Mouse (Mus musculus) macrophage (primary cell): ENCODE results near the gene Tfcp2l1. TPM values are rescaled to one million over a fixed set of nuclear protein-coding genes. Genes with fewer than 3 reads are reported as not detected.
"Not testable (repeated sequence)": the region's sequence is repeated elsewhere in the genome, so short reads cannot be mapped to it uniquely, and the experiment has no call there.

Experiments used
- H3K27ac ChIP-seq: fragments of 350-480 bp; formaldehyde crosslinking; 2 replicates; pipeline ENCODE4 v1.9.0; 2021
- H3K36me3 ChIP-seq: fragments of 350-480 bp; formaldehyde crosslinking; 2 replicates; pipeline ENCODE4 v1.9.0; 2021; ENCODE audit errors: inconsistent target
- H3K4me3 ChIP-seq: fragments of 350-480 bp; formaldehyde crosslinking; 2 replicates; pipeline ENCODE4 v1.9.0; 2021; ENCODE audit errors: inconsistent target
- H3K79me2 ChIP-seq: fragments of 350-480 bp; formaldehyde crosslinking; 2 replicates; pipeline ENCODE4 v1.9.0; 2021; ENCODE audit errors: inconsistent target
- WGBS: methylation state at CpG from one replicate; pipeline ENCODE4 v1.1.7; 2026; ENCODE audit warnings: inconsistent platforms; ENCODE audit not compliant: missing documents; 5-methylcytosine and 5-hydroxymethylcytosine counted together
- polyA plus RNA-seq: library from polyadenylated mRNA; stranded (reverse); fragments of 250-400 nt; gene quantifications from 3 replicates; pipeline ENCODE4 v1.2.4, GENCODE M21; 2018; ENCODE audit warnings: inconsistent platforms
- total RNA-seq, 78 experiments: library from RNA; depleted of rRNA; stranded (reverse); fragments of 250-400 nt; gene quantifications; 1 replicate in 9 of 78; 2 replicates in 24 of 78; 3 replicates in 43 of 78; 4 replicates in 2 of 78; pipeline ENCODE4 v1.2.4; 2018; ENCODE audit warnings: inconsistent platforms in 56 of 78

Gene Tfcp2l1
- under 1 TPM in 1 of 26 experiments, not detected in 25; 0.06 TPM for total RNA-seq (2018; cell fraction: chromatin; rRNA removed)
- under 1 TPM in 3 of 26 experiments, not detected in 23; under 0.01 TPM for total RNA-seq (2018; cell fraction: cytosol; rRNA removed)
- under 1 TPM in 3 of 26 experiments, not detected in 23; 0.05 to 0.07 (median 0.05) TPM for total RNA-seq (2018; cell fraction: nucleus; rRNA removed)
- polyA plus RNA-seq, result 0.03 TPM in 1 of 3 replicates, not detected in the others

DNA sequence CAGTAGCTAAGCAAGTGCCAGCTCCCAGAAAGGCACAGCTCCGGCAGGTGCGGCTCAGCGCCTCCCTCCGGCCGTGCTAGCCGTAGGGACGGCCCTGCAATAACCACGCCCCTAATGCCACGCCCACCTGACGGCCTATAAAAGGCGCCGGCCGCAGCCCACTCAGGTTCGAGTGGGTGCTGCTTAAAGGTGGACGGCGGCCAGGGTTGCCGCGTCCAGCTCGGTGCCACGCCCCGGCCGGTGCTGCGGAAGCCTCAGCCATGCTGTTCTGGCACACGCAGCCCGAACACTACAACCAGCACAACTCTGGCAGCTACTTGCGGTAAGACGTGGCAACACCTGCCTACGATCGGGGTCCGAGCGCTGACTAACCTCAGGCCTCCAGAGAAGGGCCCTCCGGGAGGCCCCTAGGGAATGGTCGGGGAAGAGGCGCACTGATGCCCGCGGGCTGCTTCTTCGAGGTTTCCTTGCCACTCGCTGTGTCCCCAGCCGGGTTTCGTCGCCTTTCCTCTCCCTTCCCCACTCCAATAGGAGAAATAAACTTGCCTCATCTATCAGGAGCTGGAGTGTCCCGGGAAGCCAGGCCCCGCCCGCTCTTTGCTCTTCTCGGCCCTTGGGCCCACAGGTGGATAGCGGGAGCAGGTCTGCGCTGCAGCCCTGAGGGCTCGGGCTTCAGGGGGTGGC lies at the start of gene Tfcp2l1:
Tfcp2l1 (plus strand) TSS at position 165 of the 684 bp plus-strand sequence.
- H3K79me2 ChIP-seq, result no peaks in the 10 kb centered on the region
- no peaks in the 10 kb centered on the region for H3K36me3 ChIP-seq
- H3K4me3 ChIP-seq, result no peak within 1 kb of the TSS; the same call in 1 of the 2 replicates
- H3K27ac ChIP-seq, result no peak within 1 kb of the TSS
- 3% methylated on average over 48 of the region's 48 CpGs for WGBS

DNA sequence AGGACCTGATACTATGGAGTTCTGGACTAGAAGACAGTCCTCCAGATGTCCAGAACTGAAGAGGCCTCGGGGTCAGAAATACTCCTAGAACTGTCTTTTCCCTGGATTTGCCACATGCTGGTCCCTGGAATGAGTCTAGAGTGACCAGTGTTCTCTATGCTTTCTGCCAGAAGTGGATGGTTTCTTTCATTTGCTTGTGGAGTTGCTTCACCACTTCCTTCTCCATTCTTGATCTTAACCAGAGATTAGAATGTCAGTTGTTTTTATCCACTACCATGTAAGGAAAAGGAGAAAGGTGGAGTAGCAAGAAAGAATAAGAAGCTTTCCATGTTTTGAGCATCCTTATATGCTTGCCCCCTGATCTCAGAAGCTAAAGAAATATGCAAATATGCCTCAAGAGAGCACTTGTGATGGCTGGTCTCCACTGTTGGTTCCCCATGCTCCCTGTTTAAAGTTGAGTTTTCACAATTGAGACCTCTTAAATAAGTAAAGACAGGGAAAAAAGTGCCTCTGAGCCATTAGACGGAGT lies 47.5 kb upstream of the Tfcp2l1 start:
- WGBS, result 70% methylated on average over 2 of the region's 2 CpGs
- Histone ChIP-seq H3K27ac (no peak overlapping the region), H3K36me3 (peaks cover 20% of the 10 kb centered on the region)

DNA sequence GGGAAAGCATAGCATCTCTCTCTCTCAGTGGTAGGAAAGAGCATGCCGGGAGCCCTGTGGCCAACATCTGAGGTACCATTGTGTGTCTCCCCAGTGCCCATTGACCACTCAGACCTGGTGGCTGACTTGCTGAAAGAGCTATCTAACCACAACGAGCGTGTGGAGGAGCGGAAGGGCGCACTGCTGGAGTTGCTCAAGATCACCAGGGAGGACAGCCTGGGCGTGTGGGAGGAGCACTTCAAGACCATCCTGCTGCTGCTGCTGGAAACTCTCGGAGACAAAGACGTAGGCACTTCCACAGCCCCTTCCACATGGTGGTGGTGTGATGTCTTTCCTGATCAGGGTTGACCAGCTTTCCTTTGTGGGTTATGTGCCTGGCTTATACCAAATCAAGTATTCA lies 46.6 kb upstream of the Tfcp2l1 start:
- Histone ChIP-seq H3K4me3 (no peak overlapping the region), H3K36me3 (peaks cover 16% of the 10 kb centered on the region), H3K79me2 (no peaks in the 10 kb centered on the region), H3K27ac (no peak overlapping the region)
- 41% methylated on average over 8 of the region's 8 CpGs for WGBS

More for the DNA sequence above, 47.5 kb upstream of the Tfcp2l1 start:
- H3K79me2 ChIP-seq, result no peaks in the 10 kb centered on the region
- H3K4me3 ChIP-seq, result no peak overlapping the region

DNA sequence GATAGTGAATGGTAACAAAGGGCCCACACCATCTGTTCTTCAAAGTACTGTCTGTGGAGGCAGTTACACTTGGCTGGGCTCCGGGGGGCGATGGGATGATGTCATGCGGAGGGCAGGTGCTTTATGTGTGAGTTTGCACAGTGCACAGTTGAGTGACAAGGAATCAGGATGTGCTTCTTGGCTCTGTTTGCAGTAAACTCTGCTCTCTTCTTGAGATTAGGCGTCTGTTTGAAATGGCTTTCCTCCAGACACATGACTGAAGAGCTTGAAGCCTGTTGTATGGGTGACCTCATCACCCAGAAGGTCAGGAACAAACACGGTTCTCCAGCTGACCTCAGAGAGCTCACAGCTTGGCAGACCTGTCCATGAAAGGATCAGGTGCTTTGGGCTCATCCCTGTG lies 38.0 kb upstream of the Tfcp2l1 start:
- H3K36me3 ChIP-seq, result peaks cover 19% of the 10 kb centered on the region; the same call in 1 of the 2 replicates
- H3K4me3 ChIP-seq, result no peak overlapping the region
- WGBS, result 92% methylated on average over 5 of the region's 5 CpGs

GRCm38 (mm10) chr1:118592933-118593332 lies 34.8 kb upstream of the Tfcp2l1 start:
- Histone ChIP-seq H3K36me3 (peaks cover 29% of the 10 kb centered on the region; the same call in 1 of the 2 replicates), H3K79me2 (no peaks in the 10 kb centered on the region), H3K27ac (no peak overlapping the region), H3K4me3 (no peak overlapping the region)
- 95% methylated on average over 3 of the region's 4 CpGs for WGBS

More for the DNA sequence above, 38.0 kb upstream of the Tfcp2l1 start:
- H3K27ac ChIP-seq, result no peak overlapping the region
- no peaks in the 10 kb centered on the region for H3K79me2 ChIP-seq

DNA sequence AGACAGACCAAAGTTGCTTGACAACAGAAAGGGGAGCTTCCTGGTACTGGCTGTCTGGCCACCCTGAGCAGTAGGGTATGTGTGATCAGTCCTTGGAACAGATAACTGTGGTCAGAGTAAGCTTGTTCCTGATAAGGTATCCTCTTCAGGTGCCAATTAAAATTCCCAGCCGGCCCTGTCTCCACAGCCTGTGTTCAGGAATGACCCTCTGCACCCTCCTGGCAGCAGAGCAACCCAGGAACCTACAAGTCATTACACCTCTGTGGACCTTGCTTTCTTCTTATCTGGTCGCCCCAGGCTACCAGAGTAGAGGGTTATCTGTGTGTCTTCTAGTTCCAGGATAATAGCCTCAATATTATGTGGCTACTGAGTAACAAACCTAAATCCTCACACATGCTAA lies 32.4 kb upstream of the Tfcp2l1 start:
- Histone ChIP-seq H3K79me2 (no peaks in the 10 kb centered on the region), H3K27ac (no peak overlapping the region), H3K4me3 (no peak overlapping the region), H3K36me3 (peaks cover 38% of the 10 kb centered on the region)
- 90% methylated on average over 2 of the region's 2 CpGs for WGBS

DNA sequence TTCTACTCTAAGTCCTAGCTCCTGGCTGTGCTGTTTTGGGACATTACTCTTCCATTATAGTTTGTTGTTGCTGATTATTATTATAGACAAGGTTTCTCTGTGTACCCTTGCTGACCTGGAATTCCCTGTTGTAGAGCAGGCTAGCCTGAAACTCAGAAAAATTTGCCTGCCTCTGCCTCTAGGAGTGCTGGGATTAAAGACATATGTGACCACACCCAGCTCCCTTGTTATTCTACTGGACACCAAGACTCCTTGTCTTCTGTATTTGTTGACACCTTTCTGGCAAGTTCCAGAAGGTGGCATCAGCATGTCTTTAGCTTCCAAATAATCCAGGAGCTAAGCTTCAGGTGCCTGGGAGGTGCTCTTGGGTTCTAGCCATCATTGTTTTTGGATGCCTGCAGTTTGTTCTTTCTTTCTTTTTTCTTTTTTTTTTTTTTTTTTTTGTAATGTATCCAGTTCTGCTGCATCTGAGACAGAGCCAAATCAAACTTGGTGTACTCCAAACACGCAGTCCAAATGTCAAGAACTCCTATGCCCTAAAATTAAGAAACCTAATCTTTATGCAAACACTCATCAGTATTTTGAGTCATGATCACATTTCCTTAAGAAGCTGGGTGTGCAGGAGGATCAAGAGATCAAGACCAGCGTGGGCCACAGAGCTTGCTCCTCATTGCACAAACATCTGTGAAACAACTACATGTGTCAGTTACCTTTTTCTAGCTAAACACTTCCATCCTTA lies 30.1 kb upstream of the Tfcp2l1 start:
- Histone ChIP-seq H3K79me2 (no peaks in the 10 kb centered on the region), H3K36me3 (peaks cover 53% of the 10 kb centered on the region), H3K27ac (no peak overlapping the region), H3K4me3 (no peak overlapping the region)
- WGBS, result 100% methylated on average over 2 of the region's 2 CpGs

DNA sequence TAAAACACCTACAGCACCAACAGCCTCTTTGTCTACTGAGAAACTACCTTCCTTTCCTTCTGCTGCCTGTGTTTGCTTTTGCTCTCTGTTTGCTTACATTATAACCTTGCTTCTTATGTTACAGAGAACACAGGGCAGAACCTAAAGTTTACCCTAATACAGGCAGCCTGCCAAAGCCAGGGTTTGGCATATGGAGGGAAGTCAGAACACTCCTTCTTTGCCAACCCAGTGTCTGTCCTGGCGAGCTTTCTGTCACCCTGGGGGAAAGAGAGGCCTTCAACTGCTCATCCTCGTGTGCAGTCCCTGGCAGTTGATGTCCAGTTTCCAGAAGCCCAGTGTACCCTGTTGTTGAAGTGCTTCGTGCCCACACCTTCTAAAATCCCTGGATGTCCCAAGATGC lies 29.4 kb upstream of the Tfcp2l1 start:
- no peak overlapping the region for H3K4me3 ChIP-seq
- no peak overlapping the region for H3K27ac ChIP-seq
- peaks cover 60% of the 10 kb centered on the region for H3K36me3 ChIP-seq
- no peaks in the 10 kb centered on the region for H3K79me2 ChIP-seq
- WGBS, result 89% methylated on average over 3 of the region's 3 CpGs

DNA sequence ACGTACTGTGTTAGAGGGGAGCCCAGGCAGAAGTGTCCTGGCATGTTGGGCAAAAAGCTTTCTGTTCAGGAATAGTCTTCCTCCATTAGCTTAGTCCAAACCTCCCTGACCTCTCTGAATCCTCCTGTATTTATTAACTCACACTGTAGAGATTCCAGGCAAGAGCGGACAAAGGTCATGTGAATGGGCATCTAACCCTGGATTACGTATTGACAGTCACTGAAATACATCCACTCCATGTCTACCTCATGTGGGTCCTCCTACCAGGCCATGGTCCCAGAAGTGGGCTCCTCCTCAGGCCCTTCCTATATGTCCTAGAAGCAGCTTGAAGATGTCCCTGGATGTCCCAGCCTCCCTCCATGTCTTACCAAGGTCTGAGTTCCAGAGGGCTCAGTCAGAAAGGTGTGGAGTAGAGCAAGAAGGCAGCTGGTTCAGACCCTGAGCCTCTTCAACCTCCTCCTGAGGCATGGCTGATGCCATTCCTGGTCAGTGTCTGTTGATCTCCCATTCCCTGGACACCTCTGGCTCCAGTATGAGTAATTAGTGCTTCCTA lies 14.0 kb upstream of the Tfcp2l1 start:
- H3K4me3 ChIP-seq, result no peak overlapping the region
- no peaks in the 10 kb centered on the region for H3K79me2 ChIP-seq
- no peak overlapping the region for H3K27ac ChIP-seq
- WGBS, result 94% methylated on average over 3 of the region's 3 CpGs
- peaks cover 2% of the 10 kb centered on the region; the same call in 1 of the 2 replicates for H3K36me3 ChIP-seq

GRCm38 (mm10) chr1:118621055-118621454 lies 6.7 kb upstream of the Tfcp2l1 start:
- not testable (repeated sequence) for H3K27ac ChIP-seq, H3K4me3 ChIP-seq, H3K79me2 ChIP-seq, H3K36me3 ChIP-seq
- WGBS, result 100% methylated on average over 1 of the region's 5 CpGs

- H3K79me2 ChIP-seq, result no peaks in the 10 kb centered on the region
- no peak overlapping the region for H3K4me3 ChIP-seq
- 90% methylated on average over 3 of the region's 3 CpGs for WGBS
- no peaks in the 10 kb centered on the region for H3K36me3 ChIP-seq
- H3K27ac ChIP-seq, result no peak overlapping the region
Measured at GRCm38 (mm10) chr1:118622857-118623256, 4.9 kb upstream of the Tfcp2l1 start.

GRCm38 (mm10) chr1:118625461-118625860 lies 2.3 kb upstream of the Tfcp2l1 start:
- no peak overlapping the region for H3K27ac ChIP-seq
- H3K36me3 ChIP-seq, result no peaks in the 10 kb centered on the region
- WGBS, result 90% methylated on average over 6 of the region's 6 CpGs
- no peak overlapping the region for H3K4me3 ChIP-seq
- H3K79me2 ChIP-seq, result no peaks in the 10 kb centered on the region

- no peaks in the 10 kb centered on the region for H3K79me2 ChIP-seq
- WGBS, result 84% methylated on average over 2 of the region's 2 CpGs
- no peaks in the 10 kb centered on the region for H3K36me3 ChIP-seq
- no peak overlapping the region for H3K4me3 ChIP-seq
- no peak overlapping the region for H3K27ac ChIP-seq
Measured at GRCm38 (mm10) chr1:118625921-118626320, 1.8 kb upstream of the Tfcp2l1 start.

DNA sequence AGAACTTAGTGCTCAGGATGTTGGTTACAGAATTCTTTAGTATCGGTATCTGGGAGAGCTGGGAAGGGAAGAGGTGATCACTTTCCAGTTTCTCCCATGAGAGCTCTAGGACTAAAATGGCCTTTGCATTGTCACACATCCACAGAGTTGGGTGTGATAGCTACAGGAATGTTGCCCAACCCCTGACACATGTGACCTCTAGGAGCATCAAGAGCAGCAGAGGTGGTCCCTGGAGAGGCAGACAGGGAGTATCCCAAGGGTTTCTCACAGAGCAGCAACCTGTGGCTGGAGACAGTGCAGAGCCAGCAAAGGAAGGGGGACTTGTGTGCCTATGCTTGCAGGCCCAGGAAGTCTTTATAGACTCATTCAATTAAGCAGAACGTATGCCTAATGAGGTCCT lies 1.3 kb upstream of the Tfcp2l1 start:
- 86% methylated on average over 2 of the region's 2 CpGs for WGBS
- no peaks in the 10 kb centered on the region for H3K36me3 ChIP-seq
- no peaks in the 10 kb centered on the region for H3K79me2 ChIP-seq
- no peak overlapping the region for H3K4me3 ChIP-seq
- no peak overlapping the region for H3K27ac ChIP-seq
